Mouse (Mus musculus) CD8-positive naive resting alpha-beta T cell, adult 2 months (primary cell): ENCODE results near the gene Morn1.

Experiments used
- DNase-seq, 2 experiments: peaks; one replicate each; pipeline ENCODE4 v3.0.0; 2022; ENCODE audit warnings: low read depth in 2 of 2, low spot score in 2 of 2

The Morn1 gene

DNA sequence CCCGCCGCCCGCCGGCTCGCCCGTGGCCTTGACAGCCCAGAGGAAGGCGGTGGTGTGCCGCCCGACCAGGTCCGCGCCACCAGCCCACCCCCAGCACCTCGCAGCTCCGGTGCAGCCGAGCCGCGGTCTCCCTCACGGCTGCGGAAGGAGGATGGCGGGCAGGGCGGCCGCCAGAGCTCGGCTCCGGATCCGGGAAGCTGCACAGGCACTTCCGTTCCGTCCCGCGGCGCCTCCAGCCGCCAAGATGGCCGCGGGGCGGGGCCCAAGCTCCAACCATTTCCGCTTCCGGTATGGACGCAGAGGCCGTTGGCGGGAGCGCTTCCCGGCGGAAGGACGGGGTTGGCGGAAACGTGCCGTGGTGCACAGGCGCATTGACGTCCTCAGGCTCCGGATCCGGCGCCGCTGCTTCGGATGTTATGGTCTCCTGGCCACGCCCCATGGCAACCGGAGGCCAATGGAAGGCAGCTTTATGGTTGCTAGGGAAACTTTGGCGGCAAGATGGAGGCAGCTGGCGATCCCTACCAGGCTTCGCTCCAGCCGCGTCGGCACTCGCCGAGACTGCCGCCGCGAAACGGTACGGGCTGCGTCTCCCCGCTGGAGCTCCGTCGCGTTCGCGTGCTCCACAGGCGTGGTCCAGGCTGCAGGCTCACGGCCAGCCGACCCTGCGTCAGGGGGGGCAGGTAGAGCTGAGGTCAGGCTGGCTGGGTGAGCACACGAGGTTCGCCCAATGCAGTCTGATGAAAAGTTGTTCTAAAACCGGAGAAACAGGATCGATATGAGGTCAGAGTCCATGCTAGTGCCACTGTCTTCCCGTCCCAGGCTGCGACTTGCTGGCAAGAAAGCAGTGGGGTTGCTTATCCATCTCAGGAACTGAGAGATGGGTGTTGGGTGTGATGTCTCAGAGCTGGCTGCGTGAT lies at the start of gene Morn1, which contains the start of gene Rer1:
Gene Morn1 (plus strand): TSS at position 470 of the 917 bp plus-strand sequence.
Gene Rer1 (minus strand): TSS at position 275 of the 917 bp plus-strand sequence.
- peak; percentile 100 for DNase-seq

DNA sequence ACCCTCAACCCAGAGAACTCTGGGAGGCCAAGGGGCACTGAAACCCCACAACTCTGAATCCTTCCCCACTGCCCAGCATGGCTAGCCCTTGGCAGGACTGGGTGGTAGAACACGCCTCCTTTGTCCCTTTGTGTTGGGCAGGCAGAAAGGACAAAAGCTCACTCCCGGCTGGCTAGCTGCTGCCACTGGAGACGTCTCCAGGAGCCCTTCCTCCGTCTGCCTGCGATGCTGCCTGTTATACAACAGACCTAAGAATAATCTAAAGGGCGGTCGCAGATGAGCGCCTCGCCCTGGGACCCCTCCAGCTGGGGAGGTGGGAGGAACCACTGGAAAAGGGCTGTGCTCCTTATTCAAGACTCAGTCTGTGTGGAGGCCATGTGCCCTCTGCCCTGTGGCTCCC lies 46.2 kb upstream of the Morn1 start:
- no peak for DNase-seq

DNA sequence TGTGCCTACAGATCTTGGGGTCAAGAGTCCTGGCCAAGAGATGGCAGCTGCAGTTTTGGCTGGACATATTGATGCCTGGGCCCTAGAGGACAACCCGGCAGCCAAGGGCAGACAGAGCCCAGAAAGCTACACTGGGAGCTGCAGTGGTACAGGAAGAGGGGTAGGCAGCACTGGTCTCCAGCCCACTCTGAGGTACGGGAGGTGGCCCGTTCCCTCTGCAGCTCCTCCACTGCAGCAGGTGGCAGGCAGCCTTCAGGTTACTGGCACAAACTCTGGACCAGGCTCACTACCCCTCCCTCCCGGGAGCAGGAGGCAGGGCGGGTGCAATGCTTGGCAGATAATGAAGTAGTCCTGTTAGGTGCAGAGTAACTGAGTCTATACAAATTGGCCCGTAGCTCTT lies 45.7 kb upstream of the Morn1 start:
- DNase-seq: no peak

DNA sequence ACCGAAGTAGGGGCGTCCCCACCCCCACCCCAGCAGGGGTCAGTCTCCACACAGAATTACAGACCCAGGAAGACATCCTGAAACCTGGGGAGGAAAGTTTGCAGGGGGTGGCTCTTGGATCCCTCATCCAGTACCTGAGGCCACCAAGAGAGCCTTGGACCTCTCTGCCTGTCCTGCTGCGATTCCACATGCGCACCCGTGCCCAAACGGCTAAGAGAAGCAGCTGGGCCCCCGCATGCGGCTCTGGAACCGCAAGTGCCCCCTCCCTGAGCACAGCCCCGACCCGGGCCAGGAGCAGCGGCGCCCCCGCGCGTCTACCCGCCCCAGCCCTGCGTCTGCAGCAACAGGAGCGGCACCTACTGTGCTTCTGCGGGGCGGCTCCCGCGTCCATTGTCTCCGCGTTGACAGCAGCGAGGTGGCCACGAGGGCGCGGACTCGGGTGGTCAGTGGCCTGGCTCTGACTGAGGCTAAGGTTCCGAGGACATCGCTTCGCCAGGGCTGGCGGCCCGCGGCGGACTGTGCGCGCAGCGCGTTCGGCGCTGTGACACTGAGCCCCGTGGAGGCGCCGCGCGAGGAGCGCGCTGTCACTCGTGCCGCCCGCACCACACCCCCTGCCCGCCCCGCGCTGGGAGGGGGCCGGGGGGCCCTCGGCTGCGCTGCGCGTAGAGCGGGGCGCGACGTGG lies 43.6 kb upstream of the Morn1 start:
- no peak for DNase-seq

DNA sequence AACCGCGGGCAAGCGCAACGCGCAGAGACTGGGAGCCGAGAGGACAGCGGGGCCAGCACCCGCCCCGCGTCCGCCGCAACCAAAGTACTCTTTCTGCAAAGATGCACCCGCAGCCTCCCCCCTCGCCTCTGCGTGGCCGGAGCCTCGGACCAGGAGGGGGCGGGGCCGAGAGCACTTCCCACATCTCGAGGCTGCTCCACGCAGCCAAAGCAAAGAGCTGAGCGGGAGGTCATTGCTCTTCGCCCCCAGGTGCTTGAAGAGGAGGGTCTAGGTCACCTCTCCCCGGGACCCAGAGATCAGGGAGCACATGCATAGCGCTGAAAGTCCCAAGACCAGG lies 43.1 kb upstream of the Morn1 start:
- no peak for DNase-seq

DNA sequence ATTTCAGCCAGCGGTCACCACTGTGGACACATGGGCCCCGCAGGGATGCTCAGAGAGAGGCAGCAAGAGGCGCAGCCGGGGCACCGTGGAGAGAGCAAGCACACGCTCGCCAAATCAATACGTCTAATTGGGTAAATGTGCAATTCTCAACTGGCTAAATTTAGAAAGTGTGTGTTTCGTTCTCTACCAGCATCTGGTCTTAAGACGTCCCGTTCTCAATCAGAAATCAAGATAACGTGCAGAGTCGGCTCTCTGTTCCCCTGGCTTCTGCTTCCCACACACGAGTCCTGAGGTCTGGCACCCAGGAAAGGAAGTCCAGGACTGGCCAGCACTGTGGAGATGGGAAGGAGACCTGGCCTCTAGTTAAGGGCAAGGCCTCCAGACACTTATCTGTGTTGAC lies 39.7 kb upstream of the Morn1 start:
- no peak for DNase-seq

DNA sequence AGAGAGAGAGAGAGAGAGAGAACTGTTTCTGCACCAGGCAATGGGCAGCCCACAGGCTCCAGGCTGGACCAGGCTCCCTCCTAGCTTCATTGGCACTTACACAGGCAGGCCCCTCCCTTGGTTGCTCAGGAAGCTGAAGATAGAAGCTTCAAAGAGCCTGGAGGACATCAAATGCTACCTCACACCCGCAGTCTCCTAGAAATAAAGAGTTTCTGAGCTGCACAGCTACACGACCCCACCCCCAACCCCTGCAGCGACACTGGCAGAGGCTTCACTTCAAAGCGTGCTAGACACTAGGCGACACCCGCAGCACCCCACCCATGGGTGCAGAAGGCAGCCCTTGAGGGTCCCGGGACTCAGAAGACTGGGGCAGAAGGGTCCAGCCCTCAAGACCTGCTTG lies 36.3 kb upstream of the Morn1 start:
- DNase-seq: peak; percentile 57 to 65

DNA sequence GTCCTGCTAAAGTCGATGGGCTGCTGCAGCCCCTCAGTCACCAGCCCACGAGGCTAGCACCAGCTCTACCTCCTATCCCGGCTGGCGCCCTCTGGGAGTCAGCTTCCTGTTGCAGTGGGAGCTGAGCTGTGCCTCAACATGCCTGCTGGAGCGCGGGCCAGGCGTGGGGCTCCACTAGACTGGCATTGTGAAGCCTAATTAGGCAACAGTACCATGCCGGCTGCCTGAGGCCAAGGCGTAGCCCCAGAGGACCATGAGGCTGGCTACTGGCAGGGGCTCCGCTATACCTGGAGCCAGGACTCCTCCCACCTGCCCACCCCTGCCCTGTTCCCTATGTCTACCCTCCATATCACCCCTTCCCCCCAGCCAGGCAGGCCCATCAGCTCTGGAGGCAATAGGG lies 29.7 kb upstream of the Morn1 start, which contains the start of gene Plch2:
Gene Plch2 (minus strand): TSS at position 61 of the 400 bp plus-strand sequence.
- DNase-seq: no peak

DNA sequence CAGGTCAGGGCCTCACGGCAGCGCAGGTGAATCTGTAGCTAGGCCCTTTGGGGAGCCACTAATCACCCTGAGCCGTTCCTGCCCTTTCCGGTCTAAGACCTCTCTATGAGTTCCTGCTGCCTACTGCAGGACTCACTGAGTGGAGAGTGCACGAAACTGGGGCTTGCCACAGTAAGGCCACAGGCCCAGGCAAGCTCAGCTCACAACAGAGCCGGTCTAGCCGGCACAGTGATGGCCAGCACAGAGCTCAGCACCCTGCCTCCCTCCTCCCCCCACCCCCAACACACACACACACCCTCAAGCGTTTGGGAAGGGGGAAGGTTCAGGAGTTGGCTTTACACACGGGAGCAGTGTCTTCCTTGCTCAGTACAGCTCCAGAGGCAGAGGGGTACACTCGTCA lies 28.1 kb upstream of the Morn1 start:
- no peak for DNase-seq

DNA sequence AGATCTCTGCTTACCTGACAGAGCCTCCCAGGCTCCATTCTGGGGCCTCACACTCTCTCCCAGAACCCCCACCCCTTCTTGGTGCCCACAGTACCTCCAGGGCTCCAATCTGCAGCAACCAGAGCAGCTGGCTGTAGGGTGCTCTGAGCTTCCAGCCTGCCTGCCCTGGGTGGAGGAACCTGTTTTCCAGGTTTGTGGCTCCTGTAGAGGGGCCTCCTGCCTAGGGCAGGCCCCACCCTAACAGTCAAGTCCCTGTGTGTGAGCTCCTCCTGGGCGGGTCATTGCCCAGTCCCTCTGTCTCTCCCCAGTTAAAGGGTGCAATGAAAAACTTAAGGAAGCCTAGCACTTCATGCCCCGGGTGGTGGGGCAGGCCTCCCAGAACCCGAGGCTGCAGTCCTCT lies 22.5 kb upstream of the Morn1 start:
- DNase-seq: no peak

DNA sequence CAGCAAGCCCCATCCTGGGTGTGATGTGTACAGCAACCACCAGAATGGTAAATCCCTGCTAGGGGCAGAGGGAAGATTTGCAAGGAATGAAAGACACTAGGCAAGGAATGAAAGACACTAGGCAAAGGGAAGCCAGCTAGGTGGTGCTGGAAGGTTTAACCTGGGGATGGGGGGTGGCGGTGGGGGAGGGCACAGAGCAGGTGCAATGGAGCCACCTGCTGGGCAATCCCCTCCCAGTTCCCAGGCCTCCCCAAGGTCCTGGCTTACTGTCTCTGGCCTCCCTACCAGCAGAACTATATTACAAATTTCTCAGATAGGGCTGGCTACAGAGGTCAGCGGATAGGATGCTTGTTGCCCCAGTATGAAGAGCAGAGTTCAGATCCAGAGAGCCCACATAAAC lies 21.9 kb upstream of the Morn1 start:
- DNase-seq: no peak

DNA sequence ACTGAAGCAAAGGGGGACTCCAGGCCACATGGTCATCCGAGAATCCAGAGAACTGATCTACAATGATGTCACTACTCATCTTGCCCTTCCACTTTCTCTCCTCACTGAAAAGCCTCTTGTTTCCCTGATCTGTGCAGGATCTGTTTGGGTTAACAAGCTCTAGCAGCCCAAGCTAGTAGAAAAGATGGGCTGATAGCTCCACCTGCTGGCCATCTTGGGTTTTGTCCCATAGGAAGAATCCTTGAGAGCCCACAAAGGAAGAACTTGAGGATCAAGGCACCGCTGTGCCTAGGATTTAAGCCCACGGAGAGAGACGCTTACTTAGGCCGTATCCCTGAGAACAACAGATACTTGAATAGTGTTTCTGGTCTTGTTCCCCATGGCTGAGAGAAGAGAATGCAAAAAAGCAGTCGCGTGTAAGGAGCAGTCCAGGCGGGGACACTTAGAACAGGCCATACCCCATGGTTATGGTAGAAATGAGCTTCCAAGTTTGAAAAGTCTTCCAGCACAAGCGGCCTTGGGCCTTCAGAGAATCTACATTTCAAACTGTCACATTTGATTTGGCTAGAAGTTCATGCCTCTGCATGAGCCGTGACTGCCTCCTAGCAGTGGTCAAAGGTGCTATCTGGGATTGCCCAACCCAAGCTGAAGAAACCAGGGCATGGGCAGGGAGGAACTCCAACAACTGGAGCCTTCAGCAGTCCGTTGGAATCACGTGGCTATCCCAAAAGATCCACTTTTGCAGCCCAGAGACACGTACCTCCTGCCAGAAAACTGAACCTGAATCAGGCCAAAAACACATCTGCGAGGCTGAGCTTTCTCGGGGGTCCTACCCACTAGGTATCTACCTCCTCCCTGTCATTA lies 20.2 kb upstream of the Morn1 start:
- DNase-seq: peak; percentile 76 to 82

DNA sequence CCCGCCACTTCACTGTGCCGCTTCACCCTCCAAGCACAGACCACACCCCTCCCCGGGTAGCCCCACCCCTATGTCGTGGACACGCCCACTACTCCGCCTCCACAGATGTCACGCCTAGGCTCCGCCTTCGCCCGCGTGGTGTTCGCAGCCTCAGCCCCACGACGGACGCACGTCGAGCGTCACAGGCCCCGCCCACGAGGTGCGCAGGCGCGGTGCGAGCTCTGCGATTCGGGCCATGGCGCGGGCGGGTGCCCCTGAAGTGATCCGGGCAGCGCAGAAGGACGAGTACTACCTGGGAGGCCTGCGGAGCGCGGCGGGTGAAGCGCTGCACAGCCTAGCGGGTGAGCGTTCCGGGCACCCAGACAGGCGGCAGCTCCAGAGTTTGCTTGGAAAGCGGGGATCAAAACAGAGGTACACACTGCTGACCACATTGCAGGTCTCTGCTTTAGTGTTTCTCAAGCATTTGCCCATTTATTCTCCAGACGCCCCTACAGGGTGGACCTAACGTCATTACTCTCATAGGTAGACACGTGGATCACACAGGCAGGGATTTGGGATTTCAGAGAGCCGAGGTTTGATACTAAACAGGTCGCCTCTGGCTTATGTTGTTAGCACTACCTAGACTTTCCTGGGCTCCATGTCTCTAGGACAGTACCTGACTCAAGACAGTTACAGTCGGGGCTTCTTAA lies 19.4 kb upstream of the Morn1 start, which contains the start of gene Pex10:
Gene Pex10 (plus strand): TSS at position 183 of the 689 bp plus-strand sequence.
- DNase-seq: peak; percentile 96 to 98

DNA sequence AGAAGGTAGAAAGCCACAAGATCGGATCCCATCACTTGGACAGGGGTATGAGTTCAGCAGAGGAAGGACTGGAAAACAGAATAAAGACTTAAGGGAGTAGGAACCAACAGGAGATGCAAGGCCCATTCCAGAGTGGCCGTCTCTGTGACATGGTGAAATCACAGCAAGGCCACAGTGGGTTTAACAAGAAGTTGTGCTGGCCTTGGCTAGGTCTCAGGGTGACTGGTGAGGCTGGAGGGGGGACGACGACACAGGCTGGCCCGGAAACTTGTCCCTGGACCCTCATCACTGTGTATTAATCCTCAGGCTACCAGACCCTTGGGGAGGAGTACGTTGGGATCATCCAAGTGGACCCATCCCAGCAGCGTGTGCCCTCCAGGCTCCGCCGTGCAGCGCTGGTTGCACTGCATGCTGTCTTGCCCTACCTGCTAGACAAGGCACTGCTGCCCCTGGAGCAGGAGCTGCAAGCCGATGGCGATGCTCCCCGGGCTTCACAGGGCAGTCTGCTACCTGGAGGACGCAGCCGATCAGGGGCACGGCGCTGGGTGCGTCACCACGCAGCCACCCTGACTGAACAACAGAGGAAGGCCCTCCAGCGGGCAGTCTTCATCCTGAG lies 17.9 kb upstream of the Morn1 start:
- no peak for DNase-seq

DNA sequence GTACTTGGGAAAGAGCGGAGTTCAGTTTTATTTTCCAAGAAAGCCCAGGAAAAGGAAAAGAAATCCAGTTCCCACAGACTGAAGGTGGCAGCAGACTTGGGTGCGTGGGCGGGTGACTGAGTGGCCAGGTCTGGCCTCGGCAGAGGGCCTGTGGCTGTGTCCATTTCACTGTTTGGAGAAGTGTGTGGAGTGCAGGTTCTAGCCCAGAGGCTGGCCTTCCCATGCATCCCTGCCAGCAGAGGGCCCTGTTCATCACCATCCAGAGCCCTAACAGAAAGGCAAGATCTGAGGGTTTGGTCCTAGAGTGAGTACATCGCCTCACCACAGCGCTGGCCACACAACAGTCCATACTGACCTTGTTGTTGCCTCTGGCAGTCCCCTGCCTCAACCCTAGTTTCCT lies 17.2 kb upstream of the Morn1 start:
- DNase-seq: no peak

DNA sequence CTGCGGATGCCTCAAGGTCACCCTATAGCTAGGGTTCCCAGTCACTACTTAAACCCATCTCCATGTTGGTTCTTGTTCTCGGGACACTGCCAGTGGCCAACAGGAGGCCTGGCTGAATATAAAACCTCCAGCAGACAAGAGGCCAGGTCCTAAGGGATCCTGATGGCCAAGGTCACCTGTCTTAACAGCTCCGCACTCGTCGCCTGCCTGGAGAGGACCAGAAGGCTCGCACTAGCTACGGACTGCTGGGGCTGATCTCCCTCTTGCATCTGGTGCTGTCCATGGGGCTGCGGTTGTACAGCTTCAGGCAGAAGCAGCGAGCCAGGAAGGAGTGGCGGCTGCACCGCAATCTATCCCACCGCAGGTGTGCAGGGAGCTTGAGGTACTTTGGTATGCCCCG lies 16.2 kb upstream of the Morn1 start:
- DNase-seq: no peak

DNA sequence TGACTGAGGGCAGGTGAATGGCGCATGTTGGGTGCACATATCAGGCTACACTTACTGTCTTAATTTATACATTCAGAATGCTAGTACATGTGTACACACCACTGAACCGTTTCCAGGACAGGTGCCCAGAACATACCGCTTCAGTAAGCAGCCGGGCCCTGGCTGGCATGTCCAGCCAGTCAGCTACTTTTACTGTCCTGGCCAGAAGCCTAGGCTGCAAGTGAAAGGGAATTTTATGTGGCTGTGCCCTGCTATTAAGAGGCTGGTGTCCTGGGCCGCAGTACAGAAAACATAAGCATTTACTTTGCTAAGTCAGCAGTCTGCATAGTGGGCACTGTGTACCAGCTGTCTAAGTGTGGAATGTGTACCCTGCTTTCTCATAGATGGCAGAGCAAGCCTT lies 15.5 kb upstream of the Morn1 start:
- no peak for DNase-seq

DNA sequence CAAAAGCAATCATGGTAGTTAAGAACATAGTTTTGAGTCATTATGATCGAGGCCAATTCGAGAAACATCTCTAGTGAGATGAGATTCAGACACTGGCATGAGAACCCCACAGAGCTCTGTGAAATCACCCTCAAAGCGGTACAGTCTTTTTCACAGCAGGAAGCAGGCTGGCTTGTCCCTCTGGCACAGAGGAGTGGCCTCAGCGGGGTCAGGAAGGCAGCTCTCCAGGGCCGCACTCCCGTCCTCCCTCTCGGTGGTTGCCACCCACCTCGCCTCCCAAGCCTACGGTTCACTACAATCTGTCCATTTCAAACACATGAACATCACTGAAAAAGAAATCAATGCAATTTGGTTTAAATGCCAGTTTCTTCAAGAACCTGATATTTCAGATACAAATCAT lies 12.0 kb upstream of the Morn1 start:
- DNase-seq: no peak

DNA sequence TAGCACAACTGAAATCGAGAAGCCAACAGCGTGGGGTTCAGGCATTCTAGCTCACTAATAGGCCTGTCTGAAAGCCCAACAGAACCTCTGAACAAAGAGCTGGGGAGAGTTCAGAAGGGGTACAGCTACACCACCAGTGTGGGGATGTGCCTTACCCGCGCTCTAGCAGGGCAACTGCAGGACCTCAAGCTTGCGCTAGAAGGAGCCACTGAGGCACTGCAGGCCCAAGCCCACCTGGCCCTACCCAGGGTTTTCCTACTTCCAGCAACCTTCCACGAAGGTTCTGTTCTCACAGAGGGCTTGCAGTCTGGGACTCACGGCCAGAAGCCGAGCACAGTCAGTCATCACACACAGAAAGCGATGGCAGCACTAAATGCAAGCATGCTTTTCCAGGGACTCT lies 11.2 kb upstream of the Morn1 start:
- no peak for DNase-seq

DNA sequence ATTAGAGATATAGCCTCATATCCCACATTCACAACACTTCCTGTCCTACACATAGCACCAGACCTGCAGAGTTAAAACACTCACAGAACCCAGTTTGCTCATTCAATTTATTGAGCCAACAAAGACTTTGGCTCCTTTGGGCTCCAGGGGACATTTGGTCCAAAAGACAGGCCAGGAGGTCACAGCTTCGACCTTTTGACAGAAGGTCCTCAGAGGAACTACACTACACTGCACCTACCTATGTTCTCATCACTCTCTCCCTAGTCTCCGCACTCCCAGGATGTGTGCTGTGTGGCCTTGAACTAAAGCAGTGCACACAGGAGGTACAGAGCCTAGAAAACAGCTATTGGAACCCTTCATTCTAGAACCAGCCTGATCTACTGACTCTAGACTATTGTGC lies 10.6 kb upstream of the Morn1 start:
- no peak for DNase-seq
